Mouse (Mus musculus) MEL (cell line): ENCODE data around the gene Egfem1.

Source experiments
- CTCF ChIP-seq, 3 experiments: IDR thresholded peaks in 2 of 3; conservative IDR thresholded peaks in 1 of 3; 2 replicates each; pipeline ENCODE4 v1.5.1; 2011 to 2012; ENCODE audit warnings: low read length in 3 of 3, low read depth in 2 of 3, mild to moderate bottlenecking in 2 of 3, improper control_type of control experiment in 1 of 3, inconsistent platforms in 1 of 3, mixed read lengths in 1 of 3, moderate library complexity in 1 of 3; ENCODE audit not compliant: control insufficient read depth in 1 of 3, insufficient read depth in 1 of 3, poor library complexity in 1 of 3, severe bottlenecking in 1 of 3
- EP300 ChIP-seq, 2 experiments: IDR thresholded peaks; 2 replicates each; pipeline ENCODE4 v1.6.1; 2011; ENCODE audit warnings: improper control_type of control experiment in 2 of 2, low read length in 2 of 2, low read depth in 1 of 2, mild to moderate bottlenecking in 1 of 2
- GATA1 ChIP-seq: IDR thresholded peaks from 2 replicates; pipeline ENCODE4 v1.6.1; 2011; ENCODE audit warnings: low read depth, low read length, improper control_type of control experiment
- JUND ChIP-seq: IDR thresholded peaks from 2 replicates; pipeline ENCODE4 v1.6.1; 2011; ENCODE audit warnings: low read depth, mild to moderate bottlenecking, improper control_type of control experiment, low read length
- MAFK ChIP-seq: IDR thresholded peaks from 2 replicates; pipeline ENCODE4 v1.6.1; 2011; ENCODE audit warnings: low read depth, mild to moderate bottlenecking, low read length, improper control_type of control experiment, borderline replicate concordance
- POLR2A ChIP-seq, 2 experiments: IDR thresholded peaks; 2 replicates each; pipeline ENCODE4 v1.6.1; 2011 to 2012; ENCODE audit warnings: low read length in 2 of 2, mild to moderate bottlenecking in 2 of 2, control low read depth in 1 of 2, improper control_type of control experiment in 1 of 2, low read depth in 1 of 2, moderate library complexity in 1 of 2; ENCODE audit not compliant: control insufficient read depth in 1 of 2, insufficient read depth in 1 of 2, poor library complexity in 1 of 2
- TAL1 ChIP-seq: IDR thresholded peaks from 2 replicates; pipeline ENCODE4 v1.6.1; 2012; ENCODE audit warnings: mild to moderate bottlenecking, inconsistent platforms, low read length, moderate library complexity, mixed read lengths
- TCF12 ChIP-seq: IDR thresholded peaks from 2 replicates; pipeline ENCODE4 v1.6.1; 2014; ENCODE audit warnings: low read depth, mild to moderate bottlenecking, inconsistent platforms, low read length, improper control_type of control experiment, moderate library complexity
- USF1 ChIP-seq: IDR thresholded peaks from 2 replicates; pipeline ENCODE4 v1.6.1; 2014; ENCODE audit warnings: low read depth, mild to moderate bottlenecking, inconsistent platforms, low read length, improper control_type of control experiment, moderate library complexity

GRCm38 (mm10) chr3:29036620-29037019 lies 45.2 kb upstream of the Egfem1 start:
- TF ChIP-seq MAFK, result no peak
- TF ChIP-seq EP300 (IDR thresholded peaks at IDR 0.05; ENCODE audit: low read depth in 1 of 2, low read length in 2 of 2), result no peak
- TF ChIP-seq POLR2A (IDR thresholded peaks at IDR 0.05; ENCODE audit: control insufficient read depth in 1 of 2, insufficient read depth in 1 of 2, low read depth in 1 of 2, low read length in 2 of 2, poor library complexity in 1 of 2), result no peak
- no peak for TF ChIP-seq TAL1
- no peak for TF ChIP-seq CTCF (IDR thresholded peaks at IDR 0.05 in 2 of 3, conservative IDR thresholded peaks at IDR 0.05 in 1 of 3; ENCODE audit: control insufficient read depth in 1 of 3, insufficient read depth in 1 of 3, low read depth in 2 of 3, low read length in 3 of 3, poor library complexity in 1 of 3, severe bottlenecking in 1 of 3)
- no peak for TF ChIP-seq GATA1
- no peak for TF ChIP-seq USF1
- TF ChIP-seq JUND, result no peak
- TF ChIP-seq TCF12, result no peak
